Mouse (Mus musculus) CD8-positive naive resting alpha-beta T cell, adult 2 months (primary cell): ENCODE data around the gene Kcna6.
A peak's percentile ranks its signal among the peaks of the same experiment; 100 is the strongest.

Experiments
- DNase-seq, 2 experiments: peaks; one replicate each; pipeline ENCODE4 v3.0.0; 2022; ENCODE audit warnings: low read depth in 2 of 2, low spot score in 2 of 2

Kcna6 gene

DNA sequence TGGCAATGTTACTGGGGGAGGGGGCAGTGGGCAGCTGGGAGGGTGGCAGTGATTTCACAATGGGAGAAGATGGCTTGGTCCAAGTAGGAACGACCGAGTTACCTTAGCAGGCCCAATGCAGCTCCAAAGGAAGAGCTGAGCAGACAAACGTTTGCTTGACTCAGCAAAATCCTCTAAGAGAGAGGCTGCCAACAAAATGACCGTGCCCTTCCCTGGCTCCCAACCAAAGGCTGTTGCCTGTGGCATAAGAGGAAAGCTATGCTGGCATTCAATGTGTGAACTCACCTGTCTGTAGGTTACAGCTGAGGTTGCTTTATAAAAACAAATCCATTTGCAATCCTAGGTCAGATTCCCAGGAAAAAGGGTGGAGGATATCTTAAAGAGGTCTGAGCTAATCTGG is 3.5 kb downstream of the Kcna6 start:
- DNase-seq: no peak

DNA sequence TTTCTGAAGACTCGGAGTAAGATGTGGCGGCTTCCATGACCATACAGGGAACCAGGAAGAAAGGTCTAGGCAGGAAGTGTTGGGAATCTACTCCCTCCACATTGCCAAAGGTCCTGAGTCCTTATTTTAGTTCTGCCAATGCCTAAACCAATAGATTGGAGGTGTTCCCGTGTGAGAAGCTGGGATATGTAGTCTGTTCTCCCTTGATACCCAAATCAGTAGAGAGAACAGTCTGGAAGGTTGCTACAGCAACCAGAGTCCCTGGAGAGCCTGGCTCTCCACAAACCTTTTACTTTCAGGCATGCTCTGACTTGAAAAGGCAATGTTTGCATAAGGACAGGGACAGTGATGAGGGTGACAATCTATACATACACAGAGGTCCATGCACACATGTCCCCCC is 4.7 kb downstream of the Kcna6 start:
- no peak for DNase-seq

DNA sequence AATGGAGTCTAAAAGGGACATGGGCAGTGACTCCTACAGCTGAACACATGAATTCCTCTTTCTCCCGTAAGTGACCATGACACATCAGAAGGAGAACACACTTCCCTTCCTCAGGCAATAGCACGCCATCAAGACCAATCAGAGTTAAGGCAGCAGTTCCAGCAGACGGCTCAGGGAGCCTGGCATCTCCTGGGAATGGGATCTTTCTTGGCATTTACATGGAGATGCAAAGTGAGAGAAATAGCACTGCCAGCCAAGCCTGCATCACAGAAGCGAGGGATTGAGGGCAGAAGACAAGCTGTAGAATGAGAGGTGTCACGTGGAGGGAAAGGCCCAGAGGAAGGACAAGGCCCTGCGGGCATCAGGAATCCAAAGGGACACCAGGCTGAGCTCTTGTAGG is 7.8 kb downstream of the Kcna6 start:
- DNase-seq: no peak

DNA sequence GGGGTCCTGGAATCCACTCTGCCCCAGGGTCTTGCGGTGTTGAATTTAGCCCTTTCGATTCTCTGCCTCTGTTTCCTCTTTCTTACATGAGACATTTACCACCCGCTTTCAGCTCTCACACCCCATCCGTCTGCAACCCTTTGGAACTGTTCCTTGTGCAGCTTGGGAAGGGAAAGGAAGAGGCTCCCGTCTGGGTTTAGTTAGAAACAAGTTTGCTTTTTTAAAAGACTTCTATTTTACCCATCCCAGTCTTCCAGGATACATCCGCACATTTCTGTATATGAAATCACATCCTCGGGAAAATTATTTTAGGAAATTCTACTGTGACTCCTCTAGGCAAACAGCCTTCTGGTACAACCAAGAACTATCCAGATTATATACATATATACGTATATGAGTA is 11.7 kb downstream of the Kcna6 start:
- no peak for DNase-seq

DNA sequence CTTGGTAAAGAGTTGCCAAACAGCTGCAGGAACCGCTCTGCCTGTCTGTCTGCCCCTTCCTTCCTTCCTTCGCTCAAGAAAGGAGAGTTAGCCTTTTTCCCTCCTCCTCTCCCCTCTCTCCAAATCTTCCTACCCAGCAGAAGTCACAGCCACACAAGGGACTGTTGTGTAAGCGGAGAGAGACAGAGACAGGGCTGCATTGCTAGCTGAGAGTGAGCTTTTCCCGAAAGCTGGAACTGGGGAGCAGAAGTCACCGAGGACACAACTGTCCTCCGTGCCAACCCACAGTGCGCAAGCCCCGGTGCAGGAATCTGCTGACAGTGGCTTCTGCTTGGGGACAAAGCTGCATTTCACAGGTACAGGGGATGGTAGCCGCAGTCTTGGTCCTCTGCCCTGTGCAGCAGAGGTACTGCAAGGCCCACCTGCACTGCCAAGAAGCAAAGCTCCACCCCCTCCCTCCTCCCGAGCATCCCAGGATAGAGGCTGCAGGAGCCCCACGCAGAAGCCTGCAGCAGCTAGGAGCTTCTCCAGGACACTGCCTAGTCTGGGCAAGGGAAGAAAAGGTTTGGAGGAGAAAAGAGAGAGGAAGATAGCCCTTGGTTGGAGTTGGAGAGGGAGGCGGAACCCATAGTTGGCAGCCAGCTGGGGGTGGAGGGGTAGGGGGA is 21.9 kb downstream of the Kcna6 start:
- DNase-seq: no peak

DNA sequence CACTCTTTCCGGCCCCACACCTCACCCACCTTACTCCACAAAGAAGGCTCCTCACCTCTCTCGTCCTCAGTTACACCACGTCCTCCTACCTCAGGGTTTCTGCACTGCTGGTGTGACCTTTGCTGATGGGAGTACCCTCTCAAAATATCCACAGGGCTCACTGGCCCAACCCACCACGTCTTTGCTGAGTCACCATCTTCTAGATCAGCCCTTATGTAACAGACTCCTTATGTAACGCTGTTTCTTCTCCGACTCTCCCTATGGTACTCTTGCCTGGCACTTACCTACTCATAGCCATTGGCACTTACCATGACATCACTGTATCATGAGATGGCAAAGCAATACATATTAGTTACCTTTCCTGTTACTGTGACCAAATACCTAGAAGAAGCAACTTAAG is 27.9 kb downstream of the Kcna6 start:
- no peak for DNase-seq

DNA sequence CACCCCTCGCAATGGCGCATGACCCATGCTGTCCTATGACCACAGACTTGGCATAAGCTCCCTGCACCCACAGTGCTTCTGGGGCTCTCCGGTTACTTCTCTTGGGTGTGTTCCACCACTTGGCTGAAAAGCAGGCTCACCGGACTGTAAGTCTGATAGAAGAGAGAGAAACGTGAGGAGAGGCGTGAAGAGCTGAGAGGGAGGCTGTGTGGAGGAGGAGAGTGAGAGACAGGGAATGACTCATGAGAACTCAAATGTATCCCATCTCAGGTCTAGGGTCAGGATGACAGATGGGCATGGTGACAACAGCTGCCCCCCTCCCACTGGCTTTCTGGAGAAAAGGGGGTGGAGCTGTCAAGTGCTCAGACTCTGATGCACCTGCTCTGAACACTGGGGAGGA is 34.5 kb downstream of the Kcna6 start:
- no peak for DNase-seq

DNA sequence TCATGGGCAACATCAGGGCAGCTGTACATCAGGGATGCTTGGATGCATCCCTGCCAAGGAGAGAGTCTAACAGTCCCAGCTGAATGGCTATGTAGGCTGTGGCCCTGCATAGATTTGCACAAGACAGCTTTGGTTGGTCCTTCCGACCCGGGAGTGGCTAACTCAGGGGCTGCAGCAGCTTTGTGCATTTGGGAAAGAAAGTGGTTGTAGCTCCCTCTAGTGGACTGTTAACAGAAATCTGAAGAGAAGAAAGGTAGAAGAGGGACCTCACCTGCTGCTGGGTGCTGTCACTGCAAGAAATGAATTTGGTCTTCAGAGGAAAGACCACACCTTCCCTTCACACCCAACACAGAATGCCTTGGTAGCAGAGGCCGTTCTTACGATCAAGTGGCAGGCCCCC is 36.0 kb downstream of the Kcna6 start:
- DNase-seq: no peak

DNA sequence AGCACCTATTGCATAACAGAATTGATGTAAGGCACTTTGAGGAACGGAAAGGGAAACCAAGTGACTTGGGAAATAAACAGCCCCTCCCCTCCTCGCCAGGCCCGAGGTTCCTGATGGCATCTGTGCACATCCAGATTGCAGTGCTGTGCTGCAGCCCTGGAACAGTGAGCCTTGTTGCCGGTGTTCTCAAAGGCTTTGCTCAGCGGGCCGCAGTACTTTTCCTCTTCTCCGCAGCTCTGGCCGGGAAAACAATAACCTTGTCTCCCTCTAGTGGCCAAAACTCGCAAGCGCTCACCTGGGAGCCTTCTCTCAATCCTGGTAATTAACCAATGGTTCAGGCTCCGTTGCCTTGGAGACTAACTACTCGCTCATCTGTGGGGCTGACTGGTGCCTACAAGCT is 38.4 kb downstream of the Kcna6 start:
- DNase-seq: peak; percentile 23 to 28

DNA sequence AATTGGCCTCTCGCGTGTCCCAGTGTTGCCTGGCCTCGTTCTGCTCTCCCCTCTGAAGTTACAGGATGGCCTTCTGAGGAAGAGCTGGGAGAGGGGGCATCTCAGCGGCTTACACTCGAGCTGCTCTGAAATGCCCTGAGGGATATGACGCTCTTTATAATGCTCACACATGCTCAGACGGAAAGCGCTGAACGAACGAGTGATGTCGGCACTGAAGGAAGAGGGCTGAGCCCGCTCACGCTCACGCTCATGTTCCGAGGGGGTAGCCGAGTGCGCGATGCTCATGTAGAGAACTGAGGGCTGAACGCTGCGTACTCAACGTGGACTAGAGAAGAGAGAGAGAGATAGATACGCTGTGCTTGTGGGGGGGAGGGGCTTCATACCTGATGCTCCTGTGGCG is 39.3 kb downstream of the Kcna6 start:
- no peak for DNase-seq

DNA sequence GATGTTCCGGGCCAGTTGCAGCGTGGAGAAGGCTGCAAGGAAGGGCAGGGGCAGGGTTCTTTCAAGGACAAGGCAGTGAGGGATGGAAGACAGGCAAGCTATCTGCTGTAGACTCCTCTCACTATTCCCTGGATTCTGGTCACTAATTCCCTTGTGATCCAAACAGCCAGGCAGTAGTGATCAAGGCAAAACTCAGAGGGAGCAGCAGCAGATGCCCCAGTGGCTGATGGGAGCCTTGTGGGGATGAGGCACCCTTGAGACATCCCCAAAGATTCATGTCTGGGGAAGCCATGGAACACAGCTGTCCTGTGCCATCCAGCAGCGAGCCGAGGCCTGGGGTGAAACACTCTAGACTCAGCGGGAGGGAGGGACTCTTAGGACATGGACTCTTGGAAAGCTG is 40.5 kb downstream of the Kcna6 start:
- DNase-seq: no peak

DNA sequence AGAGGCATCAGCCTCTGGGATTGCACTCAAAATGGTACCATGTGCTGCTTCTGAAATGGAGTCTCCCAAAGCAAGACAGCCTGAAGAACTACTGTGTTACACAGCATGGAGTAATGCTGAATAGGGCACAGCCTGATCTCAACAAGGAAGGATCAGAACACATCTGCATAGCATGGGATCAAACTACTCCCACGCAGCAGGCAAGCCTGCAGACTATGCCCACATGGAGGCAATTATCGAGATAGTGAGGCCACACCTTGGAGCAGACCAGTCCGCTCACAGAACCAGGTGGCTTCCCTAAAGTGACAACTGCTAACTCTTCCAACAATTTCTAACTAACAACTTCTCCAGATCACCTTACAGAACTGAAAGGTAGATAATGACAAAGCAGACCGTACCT is 53.4 kb downstream of the Kcna6 start:
- no peak for DNase-seq

DNA sequence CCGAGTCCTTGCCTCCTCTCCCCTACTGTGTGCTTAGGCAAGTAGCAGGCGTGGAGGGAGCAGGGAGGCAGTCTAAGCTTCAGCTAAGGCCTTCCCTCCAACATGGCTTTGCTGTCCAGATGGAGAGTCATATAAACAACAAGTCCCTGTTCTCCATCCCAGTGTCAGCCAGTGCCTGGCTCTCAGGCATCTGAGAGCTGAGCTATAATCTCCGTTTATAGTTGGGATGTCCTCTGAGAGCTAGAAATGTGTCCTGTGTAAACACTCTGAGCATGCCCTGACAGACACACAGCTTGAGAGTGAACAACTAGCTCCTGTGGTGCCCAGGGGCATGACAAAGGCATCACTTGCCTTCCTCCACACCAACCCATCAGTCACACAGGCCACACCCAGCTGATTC is 55.3 kb downstream of the Kcna6 start:
- DNase-seq: no peak

DNA sequence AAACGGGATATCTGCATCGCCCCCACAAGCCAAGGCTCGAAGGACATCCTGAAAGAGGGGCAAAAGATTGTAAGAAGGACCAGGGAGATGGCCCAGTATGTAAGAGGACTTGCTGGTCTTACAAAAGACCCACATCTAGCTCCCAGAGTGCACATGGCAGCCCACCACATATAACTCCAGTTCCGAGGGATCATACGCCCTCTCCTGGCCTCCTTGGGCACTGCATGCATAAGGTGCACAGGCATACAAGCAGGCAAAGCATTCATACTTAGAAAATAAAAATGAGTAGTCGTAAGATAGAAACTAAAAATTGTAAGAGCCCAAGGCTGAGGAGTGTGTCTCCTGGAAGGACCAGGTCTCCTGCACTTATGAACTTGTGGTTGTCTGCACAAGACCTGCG is 61.5 kb downstream of the Kcna6 start:
- DNase-seq: no peak

DNA sequence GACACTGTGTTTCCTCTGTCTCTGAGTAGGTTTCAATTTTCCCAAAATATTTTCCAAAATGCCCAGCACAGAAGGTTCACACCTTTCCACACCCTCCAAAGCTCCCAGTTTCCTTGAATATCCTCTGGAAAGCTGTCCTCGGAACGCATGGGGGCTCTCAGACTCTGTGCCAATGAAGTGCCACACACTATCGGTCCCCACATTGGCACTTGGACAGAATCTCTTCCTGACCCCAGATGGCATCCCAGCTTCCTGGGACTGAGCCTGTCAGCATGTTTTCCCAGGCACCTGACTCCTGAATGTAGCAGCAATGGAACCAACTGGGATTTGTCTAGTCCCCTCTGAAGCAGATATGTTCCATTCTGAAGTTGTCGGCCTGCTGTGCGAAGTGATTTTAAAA is 73.5 kb downstream of the Kcna6 start:
- DNase-seq: no peak

DNA sequence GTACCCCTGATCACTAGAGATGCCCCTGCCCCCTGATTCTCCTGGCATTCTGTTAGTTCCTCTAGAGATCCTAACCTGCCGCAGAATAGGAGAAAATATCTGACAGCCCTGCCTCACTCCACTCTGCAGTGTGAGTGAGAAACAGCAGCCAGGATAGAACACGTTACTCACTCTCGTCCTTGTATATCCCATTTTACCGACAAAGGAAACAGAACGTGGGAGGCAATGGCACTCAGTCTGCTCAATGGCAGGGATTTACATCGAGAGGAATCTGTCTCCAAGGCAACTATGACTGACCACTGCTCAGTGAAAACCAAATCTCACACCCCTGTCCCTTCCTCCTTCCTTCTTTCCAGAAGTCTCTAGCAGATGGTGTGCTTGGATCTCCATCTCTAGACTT is 74.4 kb downstream of the Kcna6 start:
- DNase-seq: no peak

DNA sequence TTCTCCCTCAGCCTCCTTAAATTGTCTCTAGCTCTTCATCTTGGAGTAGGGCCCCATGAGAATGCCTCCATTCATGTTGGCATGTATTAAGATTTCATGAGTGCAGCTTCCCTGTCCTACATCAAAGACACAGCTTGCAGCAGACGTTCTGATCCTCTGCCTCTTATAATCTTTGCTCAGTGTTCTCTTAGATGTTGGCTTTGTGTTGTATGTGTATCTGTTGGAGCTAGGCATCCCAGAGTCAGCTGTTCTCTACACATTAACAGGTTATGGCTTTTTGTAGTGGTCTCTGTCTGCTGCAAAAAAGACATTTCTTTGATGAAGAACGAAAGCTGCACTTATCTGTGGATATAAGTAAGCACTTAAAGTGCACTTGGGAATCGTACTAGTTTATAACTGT is 75.9 kb downstream of the Kcna6 start:
- DNase-seq: no peak
